Mouse (Mus musculus): ENCODE measurements around the gene Dvl1.

GRCm38 (mm10) chr4:155856071-155856470 is 8.9 kb downstream of the Dvl1 start:
- TF ChIP-seq CTCF (IDR thresholded peaks at IDR 0.05; ENCODE audit: borderline replicate concordance, insufficient read depth, low read length) (no peak), POLR2A (IDR thresholded peaks at IDR 0.05; ENCODE audit: low read depth, low read length) (no peak)
